Mouse (Mus musculus) subcutaneous adipose tissue, adult 2 months (tissue): Measurements from ENCODE around the gene Oxa1l. TPM values are rescaled to one million over a fixed set of nuclear protein-coding genes. Genes with fewer than 3 reads are reported as not detected.

Experiments
- polyA plus RNA-seq: library from polyadenylated mRNA; depleted of rRNA; stranded (reverse); fragments of >200 nt; gene quantifications from 2 replicates; pipeline ENCODE4 v1.2.3, GENCODE M21; 2012; ENCODE audit warnings: low replicate concordance; rRNA removed

The Oxa1l gene
- 109 and 164 TPM in 2 replicates for polyA plus RNA-seq

DNA sequence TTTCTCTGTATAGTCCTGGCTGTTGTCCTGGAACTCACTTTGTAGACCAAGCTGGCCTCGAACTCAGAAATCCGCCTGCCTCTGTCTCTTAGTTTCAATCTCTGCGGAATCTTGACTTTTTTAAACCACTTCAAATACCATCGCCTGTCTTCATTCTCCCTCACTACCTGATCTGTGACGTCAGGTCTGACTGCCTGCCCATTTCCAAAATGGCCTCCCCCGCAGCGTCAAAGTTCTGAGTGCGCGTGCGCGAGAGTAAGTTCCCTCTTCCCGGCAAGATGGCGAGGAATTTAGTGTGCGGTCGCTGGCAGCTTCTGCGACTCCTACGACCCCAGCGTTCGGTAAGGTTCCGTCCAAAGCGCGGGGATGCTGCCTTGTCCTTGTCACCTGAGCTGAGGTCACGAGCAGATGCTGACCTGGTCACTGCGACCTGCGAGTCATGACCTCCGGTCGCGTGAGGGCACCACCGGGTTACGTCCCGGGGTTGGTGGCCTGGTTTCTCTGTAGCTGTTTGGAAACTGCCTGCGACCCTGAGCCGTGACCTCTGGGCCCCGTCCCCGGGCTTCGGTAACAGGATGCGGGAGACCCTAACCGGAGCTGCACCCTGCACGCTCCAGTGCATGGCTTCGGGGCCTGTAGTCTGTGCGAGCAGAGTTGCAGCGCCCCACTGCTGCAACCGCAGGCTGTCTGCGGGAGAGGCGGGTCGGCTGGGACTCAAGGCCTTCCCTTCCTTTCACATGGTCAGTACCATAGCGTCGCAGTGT lies at the start of gene Oxa1l:
Gene Oxa1l, plus strand, starts transcription at position 258 of the 764 bp plus-strand sequence.

DNA sequence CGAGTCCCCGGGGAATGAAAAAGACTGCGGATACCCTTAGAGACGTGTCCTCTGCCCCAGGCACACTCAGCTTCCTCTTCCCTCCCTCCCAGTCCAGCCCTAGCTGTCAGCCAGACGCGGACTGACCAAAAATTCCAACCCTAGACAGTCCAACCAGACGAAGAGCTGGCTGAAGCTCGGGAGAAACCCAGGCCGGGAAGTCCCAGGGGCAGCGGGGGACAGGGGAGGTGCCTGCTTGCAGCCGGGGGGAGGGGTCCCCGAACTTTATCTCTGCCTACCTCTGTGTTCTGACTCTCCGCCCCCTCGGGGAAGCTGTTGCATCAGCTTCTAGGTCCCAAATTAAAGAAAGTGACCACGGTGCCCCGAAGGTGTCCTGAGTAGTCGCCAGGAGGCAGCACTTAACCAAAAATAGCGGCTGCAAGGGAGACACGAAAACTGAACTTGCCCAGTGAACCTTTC lies 57.0 kb downstream of the Oxa1l start, which contains the start of gene Slc7a7:
Gene Slc7a7, minus strand, starts transcription at position 158 of the 459 bp plus-strand sequence.

Other genes with a start within 250 kb of the Oxa1l start
- 572 and 598 TPM in 2 replicates for gene Dad1, start 106.7 kb upstream of the Oxa1l start, polyA plus RNA-seq
- gene Abhd4, start 106.6 kb upstream of the Oxa1l start, polyA plus RNA-seq, result 80.7 and 93.4 TPM in 2 replicates
- gene Olfr49, start 75.9 kb upstream of the Oxa1l start, polyA plus RNA-seq, result not detected in 2 replicates
- gene Slc7a7, start 56.9 kb downstream of the Oxa1l start, polyA plus RNA-seq, result 13.8 and 25.3 TPM in 2 replicates
- 142 and 264 TPM in 2 replicates for gene Mrpl52, start 66.1 kb downstream of the Oxa1l start, polyA plus RNA-seq
- 117 and 543 TPM in 2 replicates for gene Mmp14, start 70.8 kb downstream of the Oxa1l start, polyA plus RNA-seq
- 132 and 137 TPM in 2 replicates for gene Lrp10, start 103.3 kb downstream of the Oxa1l start, polyA plus RNA-seq
- gene Rem2, start 115.3 kb downstream of the Oxa1l start, polyA plus RNA-seq, result 0.35 TPM in 1 of 2 replicates, not detected in the other
- 49.5 and 53.1 TPM in 2 replicates for gene Prmt5, start 156.7 kb downstream of the Oxa1l start, polyA plus RNA-seq
- gene Haus4, start 193.8 kb downstream of the Oxa1l start, polyA plus RNA-seq, result 13.0 and 32.6 TPM in 2 replicates
- 24.9 and 44.4 TPM in 2 replicates for gene Ajuba, start 216.7 kb downstream of the Oxa1l start, polyA plus RNA-seq
- gene 4931414P19Rik, start 245.2 kb downstream of the Oxa1l start, polyA plus RNA-seq, result 5.9 and 9.7 TPM in 2 replicates